Mouse (Mus musculus) CH12.LX (cell line): Measurements from ENCODE around the gene Ctnna2.

ENCODE experiments used
- CTCF ChIP-seq, 2 experiments: IDR thresholded peaks in 1 of 2; conservative IDR thresholded peaks in 1 of 2; 2 replicates each; pipeline ENCODE4 v1.5.1; 2011 to 2012; ENCODE audit warnings: low read depth in 2 of 2, low read length in 2 of 2, improper control_type of control experiment in 1 of 2, inconsistent platforms in 1 of 2, mild to moderate bottlenecking in 1 of 2, moderate library complexity in 1 of 2
- HCFC1 ChIP-seq: IDR thresholded peaks from 2 replicates; pipeline ENCODE4 v1.6.1; 2012; ENCODE audit warnings: low read depth, mild to moderate bottlenecking, inconsistent platforms, low read length, improper control_type of control experiment
- MAX ChIP-seq: IDR thresholded peaks from 2 replicates; pipeline ENCODE4 v1.6.1; 2011; ENCODE audit warnings: low read length, improper control_type of control experiment
- NRF1 ChIP-seq: IDR thresholded peaks from 2 replicates; pipeline ENCODE4 v1.6.1; 2014; ENCODE audit warnings: low read depth, mild to moderate bottlenecking, inconsistent platforms, low read length, improper control_type of control experiment, moderate library complexity
- POLR2A ChIP-seq: IDR thresholded peaks from 2 replicates; pipeline ENCODE4 v1.6.1; 2011; ENCODE audit warnings: low read depth, mild to moderate bottlenecking, improper control_type of control experiment, low read length
- SIN3A ChIP-seq: IDR thresholded peaks from 2 replicates; pipeline ENCODE4 v1.6.1; 2012; ENCODE audit warnings: low read length, improper control_type of control experiment, inconsistent platforms
- SMC3 ChIP-seq: IDR thresholded peaks from 2 replicates; pipeline ENCODE4 v1.6.1; 2011; ENCODE audit warnings: low read depth, low read length, improper control_type of control experiment
- USF1 ChIP-seq: IDR thresholded peaks from 2 replicates; pipeline ENCODE4 v1.6.1; 2014; ENCODE audit warnings: low read depth, mild to moderate bottlenecking, inconsistent platforms, low read length, improper control_type of control experiment
- ZC3H11A ChIP-seq: IDR thresholded peaks from 2 replicates; pipeline ENCODE4 v1.6.1; 2012; ENCODE audit warnings: low read depth, mild to moderate bottlenecking, inconsistent platforms, low read length, improper control_type of control experiment

DNA sequence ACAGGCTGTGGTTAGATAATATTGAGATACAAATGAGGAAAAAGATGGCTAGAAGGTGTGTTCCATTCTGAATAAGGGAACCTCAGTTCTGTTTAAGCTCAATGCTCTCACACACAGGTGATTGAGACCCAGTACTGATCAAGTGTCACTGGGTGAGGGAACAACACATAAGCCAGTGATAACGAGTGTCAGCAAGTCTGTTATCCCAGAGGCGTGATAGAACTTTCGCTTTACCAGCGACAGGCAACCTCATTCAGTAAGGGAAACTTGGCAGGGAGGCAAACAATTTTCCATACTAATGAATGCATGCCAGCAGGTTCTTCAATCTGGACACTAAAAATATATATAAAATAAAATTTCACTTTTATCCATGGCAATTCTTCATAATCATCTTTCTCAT is 334.9 kb downstream of the Ctnna2 start:
- TF ChIP-seq SMC3 (no peak), CTCF (conservative IDR thresholded peaks at IDR 0.05 in 1 of 2, IDR thresholded peaks at IDR 0.05 in 1 of 2; ENCODE audit: low read depth in 2 of 2, low read length in 2 of 2) (no peak), MAX (no peak), ZC3H11A (no peak), USF1 (no peak), NRF1 (no peak), SIN3A (no peak), POLR2A (no peak), HCFC1 (no peak)
